Mouse (Mus musculus) limb, embryonic 13.5 days (tissue): ENCODE results near the gene Olfr1350. TPM values are rescaled to one million over a fixed set of nuclear protein-coding genes. Genes with fewer than 3 reads are reported as not detected.
"Not testable (repeated sequence)": the region's sequence is repeated elsewhere in the genome, so short reads cannot be mapped to it uniquely, and the experiment has no call there.

Source experiments
- ATAC-seq: fragments of 200-750 bp; cut with Nextera tagmentation; 2 replicates; pipeline ENCODE4 v1.8.0; 2017; ENCODE audit warnings: low read depth, moderate number of reproducible peaks, moderate TSS enrichment; ENCODE audit not compliant: low FRiP score
- H3K27ac ChIP-seq: fragments of 300-500 bp; sonication (generic); 2 replicates; pipeline ENCODE4 v1.5.1; 2015; ENCODE audit warnings: inconsistent platforms, mild to moderate bottlenecking, moderate library complexity
- H3K27me3 ChIP-seq: fragments of 300-500 bp; sonication (generic); 2 replicates; pipeline ENCODE4 v1.6.1; 2015; ENCODE audit warnings: mild to moderate bottlenecking, inconsistent platforms
- H3K36me3 ChIP-seq: fragments of 300-500 bp; sonication (generic); 2 replicates; pipeline ENCODE4 v1.6.1; 2015; ENCODE audit warnings: inconsistent platforms, mild to moderate bottlenecking, moderate library complexity
- H3K4me1 ChIP-seq: fragments of 300-500 bp; sonication (generic); 2 replicates; pipeline ENCODE4 v1.6.1; 2015; ENCODE audit warnings: inconsistent platforms
- H3K4me2 ChIP-seq: fragments of 300-500 bp; sonication (generic); replicated peaks from 2 replicates; pipeline ENCODE4 v1.6.1; 2015; ENCODE audit warnings: inconsistent platforms, mild to moderate bottlenecking, moderate library complexity
- H3K4me3 ChIP-seq: fragments of 300-500 bp; sonication (generic); 2 replicates; pipeline ENCODE4 v1.5.1; 2015; ENCODE audit warnings: moderate library complexity, mild to moderate bottlenecking, inconsistent platforms
- H3K9ac ChIP-seq: fragments of 300-500 bp; sonication (generic); 2 replicates; pipeline ENCODE4 v1.6.1; 2015; ENCODE audit warnings: mild to moderate bottlenecking, inconsistent platforms
- H3K9me3 ChIP-seq: fragments of 300-500 bp; sonication (generic); 2 replicates; pipeline ENCODE4 v1.6.1; 2016; ENCODE audit warnings: inconsistent platforms
- WGBS: fragments of 180-500 bp; shearing (Covaris S2); methylation state at CpG from one replicate; pipeline ENCODE4 v1.1.7; 2015; 5-methylcytosine and 5-hydroxymethylcytosine counted together
- polyA plus RNA-seq: library from polyadenylated mRNA; unstranded; fragments of >200 nt; fragmentation: Nextera tagmentation; extraction: Ambion mirVana; gene quantifications from 2 replicates; pipeline ENCODE4 v1.2.1, GENCODE M21; 2015

Gene Olfr1350
- polyA plus RNA-seq = not detected in 2 replicates

- no peaks in the 10 kb centered on the region for H3K4me1 ChIP-seq
- H3K9ac ChIP-seq = no peak within 1 kb of the TSS
- 0 out of 2 replicates have a peak, but pooled peaks cover 4% of the 10 kb centered on the region for H3K9me3 ChIP-seq
- no peaks in the 10 kb centered on the region for H3K27me3 ChIP-seq
- ATAC-seq = no peak
- H3K27ac ChIP-seq = no peak within 1 kb of the TSS
- H3K4me3 ChIP-seq = no peak within 1 kb of the TSS
- no peak within 1 kb of the TSS for H3K4me2 ChIP-seq
- H3K36me3 ChIP-seq = no peaks in the 10 kb centered on the region
Observed at GRCm38 (mm10) chr7:6564541-6564940, at the start of gene Olfr1350. Gene Olfr1350, plus strand, starts transcription at chr7:6564841.

DNA sequence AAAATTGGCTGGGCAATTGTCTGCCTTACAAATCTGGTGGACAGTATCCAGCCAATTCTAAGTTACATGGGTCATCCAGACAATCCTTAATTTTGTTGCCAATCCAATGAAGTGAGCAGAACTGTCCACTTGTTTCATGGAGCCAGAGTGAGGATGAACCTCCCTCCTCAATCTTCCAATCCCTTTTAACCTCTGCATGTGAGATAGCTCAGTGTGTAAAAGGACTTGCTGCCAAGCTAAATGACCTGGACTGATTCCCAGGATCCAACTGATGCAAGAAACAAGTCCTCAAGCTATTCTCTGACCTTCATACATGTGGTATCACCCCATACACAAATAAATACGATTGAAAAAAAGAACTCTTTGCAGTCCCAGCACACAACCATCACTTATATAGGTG, 43.0 kb upstream of the Olfr1350 start:
- ATAC-seq = no peak
- Histone ChIP-seq H3K36me3 (no peaks in the 10 kb centered on the region), H3K27ac (no peak overlapping the region), H3K4me2 (no peak overlapping the region), H3K27me3 (no peaks in the 10 kb centered on the region), H3K9me3 (peaks cover 10% of the 10 kb centered on the region), H3K4me3 (no peak overlapping the region), H3K9ac (no peak overlapping the region), H3K4me1 (no peaks in the 10 kb centered on the region)
- WGBS = 38% methylated on average over 1 of the region's 1 CpGs

GRCm38 (mm10) chr7:6522850-6523249, 41.8 kb upstream of the Olfr1350 start, which contains the start of gene Olfr1349:
Gene Olfr1349, minus strand, starts transcription at chr7:6522950.
- H3K4me3 ChIP-seq = no peak within 1 kb of the TSS

GRCm38 (mm10) chr7:6525001-6525400, 39.6 kb upstream of the Olfr1350 start:
- no peaks in the 10 kb centered on the region for H3K27me3 ChIP-seq
- WGBS = 66% methylated on average over 3 of the region's 3 CpGs
- ATAC-seq = no peak
- H3K36me3 ChIP-seq = no peaks in the 10 kb centered on the region
- peaks cover 15% of the 10 kb centered on the region for H3K9me3 ChIP-seq
- H3K9ac ChIP-seq = no peak overlapping the region
- H3K27ac ChIP-seq = no peak overlapping the region
- H3K4me3 ChIP-seq = no peak overlapping the region
- no peak overlapping the region for H3K4me2 ChIP-seq
- H3K4me1 ChIP-seq = no peaks in the 10 kb centered on the region

More at GRCm38 (mm10) chr7:6522850-6523249, 41.8 kb upstream of the Olfr1350 start, which contains the start of gene Olfr1349:
- no peaks in the 10 kb centered on the region for H3K27me3 ChIP-seq
- H3K9me3 ChIP-seq = peaks cover 12% of the 10 kb centered on the region
- no peak within 1 kb of the TSS for H3K27ac ChIP-seq
- no peak for ATAC-seq
- no peak within 1 kb of the TSS for H3K9ac ChIP-seq
- no peak within 1 kb of the TSS for H3K4me2 ChIP-seq
- no peaks in the 10 kb centered on the region for H3K36me3 ChIP-seq
- 84% methylated on average over 5 of the region's 5 CpGs for WGBS
- no peaks in the 10 kb centered on the region for H3K4me1 ChIP-seq

- Histone ChIP-seq H3K27ac (no peak overlapping the region), H3K4me1 (no peaks in the 10 kb centered on the region), H3K4me2 (no peak overlapping the region), H3K9me3 (peaks cover 15% of the 10 kb centered on the region), H3K27me3 (no peaks in the 10 kb centered on the region), H3K36me3 (no peaks in the 10 kb centered on the region), H3K4me3 (no peak overlapping the region), H3K9ac (no peak overlapping the region)
- no peak for ATAC-seq
- WGBS = 66% methylated on average over 5 of the region's 5 CpGs
Observed at GRCm38 (mm10) chr7:6526141-6526540, 38.5 kb upstream of the Olfr1350 start.

GRCm38 (mm10) chr7:6586096-6586759, 21.6 kb downstream of the Olfr1350 start:
- Histone ChIP-seq H3K4me1 (no peaks in the 10 kb centered on the region), H3K36me3 (no peaks in the 10 kb centered on the region), H3K4me2 (no peak overlapping the region), H3K4me3 (no peak overlapping the region), H3K27me3 (no peaks in the 10 kb centered on the region), H3K27ac (no peak overlapping the region), H3K9me3 (no peaks in the 10 kb centered on the region), H3K9ac (no peak overlapping the region)
- ATAC-seq = peak; percentile 36; the same call in 1 of the 2 replicates
- WGBS = 49% methylated on average over 8 of the region's 8 CpGs

DNA sequence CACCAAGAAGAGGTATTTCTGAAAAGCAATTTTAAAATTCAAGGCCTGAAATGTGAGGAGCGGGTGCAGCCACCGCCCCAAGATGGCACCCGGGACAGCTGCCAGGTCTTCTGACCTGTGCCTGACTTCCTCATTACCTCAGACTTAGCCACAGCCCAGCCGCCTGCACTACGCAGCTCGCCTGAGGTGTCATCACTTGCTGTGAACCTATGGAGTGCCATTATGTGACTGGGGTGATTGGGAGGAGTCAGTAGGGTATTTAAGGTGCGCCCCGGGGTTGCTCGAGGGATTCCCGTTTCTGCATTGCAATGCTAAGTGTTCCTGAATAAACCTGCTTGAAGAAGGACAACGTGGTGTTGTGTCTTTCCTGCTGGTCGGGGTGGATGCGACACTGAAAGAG, 24.1 kb downstream of the Olfr1350 start:
- not testable (repeated sequence) for H3K4me3 ChIP-seq, ATAC-seq, H3K27ac ChIP-seq, H3K9ac ChIP-seq, H3K4me1 ChIP-seq, H3K9me3 ChIP-seq, H3K27me3 ChIP-seq, H3K36me3 ChIP-seq, H3K4me2 ChIP-seq
- 85% methylated on average over 13 of the region's 13 CpGs for WGBS

DNA sequence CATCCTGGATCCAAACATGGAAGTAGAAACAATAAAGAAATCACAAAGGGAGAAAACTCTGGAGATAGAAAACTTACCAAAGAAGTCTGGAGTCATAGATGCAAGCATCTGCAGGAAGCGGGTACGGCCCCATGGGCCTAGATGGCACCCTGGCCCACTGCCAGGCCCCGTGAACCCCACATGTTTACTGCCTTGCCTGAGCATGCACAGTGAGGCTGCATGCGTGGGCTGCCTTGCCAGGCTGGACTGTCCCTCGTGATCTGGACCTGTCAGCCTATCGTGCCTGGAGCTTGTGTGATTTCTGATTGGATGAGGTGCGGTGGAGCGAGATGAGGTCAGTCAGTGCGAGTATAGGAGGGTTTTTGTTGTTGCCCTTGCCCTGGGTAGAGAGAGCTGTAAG, 38.7 kb downstream of the Olfr1350 start:
- no peak overlapping the region for H3K27ac ChIP-seq
- no peak for ATAC-seq
- H3K4me3 ChIP-seq = no peak overlapping the region
- H3K9ac ChIP-seq = no peak overlapping the region
- 85% methylated on average over 9 of the region's 9 CpGs for WGBS
- no peaks in the 10 kb centered on the region for H3K36me3 ChIP-seq
- H3K9me3 ChIP-seq = no peaks in the 10 kb centered on the region
- H3K27me3 ChIP-seq = no peaks in the 10 kb centered on the region
- no peaks in the 10 kb centered on the region for H3K4me1 ChIP-seq
- H3K4me2 ChIP-seq = no peak overlapping the region

Other genes starting within 250 kb of the Olfr1350 start
- 9.3 and 9.6 TPM in 2 replicates for gene Zfp583, start 233.6 kb upstream of the Olfr1350 start, polyA plus RNA-seq
- 3.2 and 3.3 TPM in 2 replicates for gene Gm3854, start 221.1 kb upstream of the Olfr1350 start, polyA plus RNA-seq
- gene Zfp78, start 201.6 kb upstream of the Olfr1350 start, polyA plus RNA-seq = 2.7 and 3.7 TPM in 2 replicates
- gene Zfp28, start 181.5 kb upstream of the Olfr1350 start, polyA plus RNA-seq = 11.8 and 12.5 TPM in 2 replicates
- 0.41 TPM in 1 of 2 replicates, not detected in the other for gene Smim17, start 166.1 kb upstream of the Olfr1350 start, polyA plus RNA-seq
- gene Gm20715, start 154.6 kb upstream of the Olfr1350 start, polyA plus RNA-seq = not detected in 2 replicates
- gene Olfr1344, start 126.2 kb upstream of the Olfr1350 start, polyA plus RNA-seq = not detected in 2 replicates
- gene Olfr1336, start 108.7 kb upstream of the Olfr1350 start, polyA plus RNA-seq = not detected in 2 replicates
- not detected in 2 replicates for gene Olfr1346, start 97.7 kb upstream of the Olfr1350 start, polyA plus RNA-seq
- not detected in 2 replicates for gene Olfr5, start 77.9 kb upstream of the Olfr1350 start, polyA plus RNA-seq
- not detected in 2 replicates for gene Olfr1347, start 65.1 kb upstream of the Olfr1350 start, polyA plus RNA-seq
- gene Olfr1348, start 56.1 kb upstream of the Olfr1350 start, polyA plus RNA-seq = not detected in 2 replicates
- not detected in 2 replicates for gene Olfr1349, start 41.9 kb upstream of the Olfr1350 start, polyA plus RNA-seq
- 4.8 and 6.4 TPM in 2 replicates for gene Zim1, start 131.6 kb downstream of the Olfr1350 start, polyA plus RNA-seq
- gene Peg3, start 165.6 kb downstream of the Olfr1350 start, polyA plus RNA-seq = 230 and 252 TPM in 2 replicates
- 13.4 and 14.9 TPM in 2 replicates for gene Usp29, start 165.7 kb downstream of the Olfr1350 start, polyA plus RNA-seq